Mouse (Mus musculus) layer of hippocampus, adult 2 months (tissue): ENCODE measurements at regions not wholly inside any gene's neighbourhood (a gene's known extent, or its start where the extent isn't known, plus 50 kb on each side); places are given as distances from the start of the nearest gene placed in this dataset.

Source experiments
- DNase-seq, 2 experiments: peaks; one replicate each; pipeline ENCODE4 v3.0.0; 2022; ENCODE audit warnings: low spot score in 2 of 2
- H3K27ac ChIP-seq: fragments of 200-600 bp; 2 replicates; pipeline ENCODE4 v1.8.1; 2022
- H3K4me3 ChIP-seq: fragments of 200-600 bp; 2 replicates; pipeline ENCODE4 v1.8.1; 2022; ENCODE audit warnings: mild to moderate bottlenecking
- CTCF ChIP-seq: fragments of 200-600 bp; conservative IDR thresholded peaks from 2 replicates; pipeline ENCODE4 v1.8.1; 2022; ENCODE audit warnings: antibody characterized with exemption, mild to moderate bottlenecking, moderate library complexity

DNA sequence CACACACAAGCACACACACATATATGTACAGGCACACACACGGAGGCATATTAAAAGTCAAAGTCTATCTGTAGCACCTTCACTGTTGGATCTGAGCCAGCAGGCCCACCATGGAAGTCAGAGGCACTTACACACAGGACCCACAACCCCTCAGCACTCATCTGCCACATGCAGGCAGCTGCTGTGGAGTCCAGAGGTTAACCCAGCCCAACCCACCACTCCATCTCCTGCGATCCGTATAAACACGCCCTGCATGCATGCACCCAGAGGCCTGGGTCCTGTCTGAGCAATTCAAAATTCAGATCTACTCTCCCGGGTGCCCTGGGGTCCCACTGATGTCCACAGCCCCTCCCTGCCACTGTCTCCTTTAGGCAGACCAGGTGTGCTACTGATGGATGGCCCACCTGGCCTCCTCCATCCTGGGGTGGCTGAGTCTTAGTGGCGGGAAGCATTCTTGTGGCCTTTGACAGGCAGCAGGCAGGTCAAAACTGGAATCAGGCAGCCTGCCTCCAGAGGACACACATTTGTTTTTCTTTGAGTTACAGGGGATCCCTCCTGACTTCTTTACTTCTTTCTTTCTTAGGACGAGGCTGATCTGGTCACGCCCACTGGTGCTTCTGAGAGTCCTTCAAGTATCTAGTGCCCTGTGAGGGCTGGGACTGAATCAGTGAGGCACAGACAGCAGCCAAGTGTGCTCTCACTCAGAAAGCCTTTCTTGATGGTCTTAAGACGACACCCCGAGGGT is 144.7 kb downstream of the Bcl11b start:
- no peak for DNase-seq
- no peak for TF ChIP-seq CTCF
- Histone ChIP-seq H3K4me3 (no peak overlapping the region), H3K27ac (no peak overlapping the region)

DNA sequence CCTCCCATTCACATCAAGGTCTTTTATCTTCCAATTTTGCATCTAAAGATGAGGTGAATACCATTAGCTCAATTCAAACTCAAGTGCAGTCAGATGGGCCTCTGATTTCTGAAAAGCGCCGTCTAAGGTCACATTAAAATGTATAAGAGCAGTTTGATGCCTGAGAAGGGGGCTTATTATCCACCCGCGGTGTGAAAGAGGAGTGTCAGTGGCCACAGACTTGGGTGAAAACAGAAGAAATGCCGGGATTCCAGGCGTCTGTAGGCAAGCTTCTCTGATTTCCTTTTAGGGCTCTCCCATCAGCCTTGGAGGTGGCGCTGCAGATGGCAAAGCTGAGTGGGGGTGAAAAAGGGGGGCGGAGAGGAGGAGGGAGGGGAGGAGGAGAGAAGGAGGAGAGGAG is 143.7 kb downstream of the Bcl11b start:
- no peak for DNase-seq
- no peak overlapping the region for H3K4me3 ChIP-seq
- H3K27ac ChIP-seq: no peak overlapping the region
- no peak for TF ChIP-seq CTCF

DNA sequence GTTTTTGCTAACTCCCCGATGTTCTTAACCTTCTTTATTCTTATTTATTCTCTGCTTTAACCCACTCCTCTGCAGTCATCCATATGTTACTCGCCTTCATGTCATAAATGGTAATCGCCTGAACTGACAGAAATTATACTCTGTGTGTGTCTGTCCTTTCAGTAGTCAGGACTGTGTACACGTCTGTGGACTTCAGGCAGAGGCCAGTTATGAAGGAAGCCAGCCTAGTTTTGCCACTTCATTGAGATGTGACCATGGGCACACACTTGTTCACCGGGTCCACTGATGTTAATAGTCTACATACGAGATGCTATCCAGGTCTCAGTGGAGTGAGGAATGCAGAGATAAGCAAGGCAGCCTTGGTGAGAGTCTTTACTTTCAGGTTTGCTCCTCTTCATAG is 143.0 kb downstream of the Bcl11b start:
- H3K4me3 ChIP-seq: no peak overlapping the region
- no peak for DNase-seq
- no peak for TF ChIP-seq CTCF
- no peak overlapping the region for H3K27ac ChIP-seq
